Mouse (Mus musculus) bone marrow macrophage, adult 2 months (primary cell): ENCODE measurements around the gene Cyb5b.

Experiments
- CTCF ChIP-seq: IDR thresholded peaks from 2 replicates; pipeline ENCODE4 v1.5.1; 2012; ENCODE audit warnings: low read depth, mild to moderate bottlenecking, low read length, moderate library complexity
- POLR2A ChIP-seq: IDR thresholded peaks from 2 replicates; pipeline ENCODE4 v1.6.1; 2012; ENCODE audit warnings: mild to moderate bottlenecking, low read depth, low read length, borderline replicate concordance

- no peak for TF ChIP-seq POLR2A
- TF ChIP-seq CTCF = no peak
Measured at GRCm38 (mm10) chr8:107165745-107166144, 15.3 kb downstream of the Cyb5b start.
